Mouse (Mus musculus) kidney, postnatal 10 days (tissue): Measurements from ENCODE around the gene Stk35.

Experiments used
- DNase-seq: peaks from one replicate; pipeline ENCODE4 v3.0.0; 2021; ENCODE audit warnings: mixed read lengths

Gene Stk35

DNA sequence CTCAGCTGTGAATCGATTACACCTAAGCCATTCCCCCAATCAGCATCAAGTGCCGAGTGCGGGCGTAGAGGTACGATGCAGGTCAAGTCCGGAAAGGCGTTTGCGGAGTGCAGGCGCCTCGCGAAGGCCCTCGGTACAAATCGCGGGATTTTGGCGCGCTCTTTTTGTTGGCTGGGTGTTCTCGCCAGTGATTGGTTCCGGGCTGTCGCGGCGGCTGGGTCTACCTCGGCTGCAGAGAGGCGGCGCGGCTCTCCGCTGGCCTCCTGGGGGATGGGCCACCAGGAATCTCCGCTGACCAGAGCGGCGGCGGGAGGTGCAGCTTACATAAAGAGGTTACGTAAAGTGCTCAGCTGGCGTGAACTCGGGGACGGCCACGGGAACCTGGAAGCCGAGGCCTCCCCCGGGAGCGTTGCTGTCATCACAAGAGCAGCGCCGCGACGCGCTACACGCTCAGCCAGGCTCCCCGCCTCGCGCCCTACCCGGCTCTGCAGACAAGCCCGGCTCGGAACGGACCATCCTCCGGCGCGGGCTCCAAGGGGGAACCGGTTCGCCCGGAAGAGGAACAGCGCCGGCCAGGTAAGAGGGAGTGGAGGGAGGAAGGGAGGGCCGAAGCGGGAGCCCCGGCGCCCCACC lies at the start of gene Stk35:
TSS of gene Stk35 (plus strand) at position 247 of the 633 bp plus-strand sequence.
- DNase-seq: peak; percentile 94

DNA sequence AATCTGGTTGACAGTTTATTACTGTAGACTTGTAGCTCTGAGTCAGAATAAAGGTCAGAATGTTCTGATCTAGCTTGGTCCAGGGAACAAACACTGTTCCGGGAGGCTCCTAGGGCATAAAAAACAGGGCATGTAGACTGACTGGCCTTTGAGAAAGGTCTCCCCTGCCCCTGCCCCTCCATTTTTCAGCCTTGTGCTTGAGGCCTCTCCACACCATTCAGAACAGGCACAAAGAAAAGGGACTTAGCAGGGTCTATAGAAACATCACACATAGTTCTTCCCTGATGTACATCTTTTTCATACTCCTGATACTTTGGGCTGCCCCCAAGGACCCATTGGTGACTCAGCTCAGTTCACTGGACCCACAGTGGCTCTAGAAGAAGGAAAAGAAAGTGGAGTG lies 18.3 kb upstream of the Stk35 start:
- DNase-seq: no peak

- DNase-seq: no peak
These were observed 3.8 kb upstream of the Stk35 start for GRCm38 (mm10) chr2:129796501-129796900.

GRCm38 (mm10) chr2:129797709-129798108 lies 2.6 kb upstream of the Stk35 start:
- DNase-seq: no peak

DNA sequence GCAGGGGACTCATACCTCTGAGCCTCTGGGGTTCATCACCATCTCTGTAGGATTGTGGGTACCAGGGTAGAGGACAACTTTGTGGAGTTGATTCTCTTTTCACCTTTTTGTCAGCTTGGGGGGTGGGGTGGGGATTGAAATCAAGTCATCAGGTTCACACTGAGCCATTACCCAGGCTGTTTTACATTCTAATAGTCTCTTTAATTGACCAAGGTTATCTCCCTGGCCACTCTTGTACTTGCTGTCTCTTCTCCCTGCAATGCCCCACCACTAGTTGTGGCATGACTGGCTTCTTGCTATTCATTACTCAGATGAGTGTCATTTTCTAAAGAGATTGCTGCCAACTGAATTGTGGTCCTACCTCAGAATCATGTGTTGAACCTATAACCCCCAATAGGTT lies 1.9 kb upstream of the Stk35 start:
- no peak for DNase-seq

DNA sequence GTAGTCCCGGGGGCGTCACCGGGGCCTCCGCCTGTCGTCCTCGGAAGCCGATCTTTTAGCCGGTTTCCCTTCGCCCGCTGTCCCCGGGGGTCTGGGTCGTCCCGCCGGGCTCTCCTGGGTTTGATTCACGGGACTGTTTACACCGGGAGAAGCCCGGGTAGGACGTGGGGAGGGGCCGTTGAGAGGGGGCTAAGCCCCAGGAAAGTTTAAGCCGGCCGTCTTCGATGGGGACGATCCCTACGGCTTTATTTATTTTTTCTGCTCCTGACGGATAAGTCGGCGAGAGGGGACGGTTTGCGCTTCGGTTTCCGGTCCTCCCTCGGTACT lies 550 bp downstream of the Stk35 start:
- DNase-seq: no peak

- peak; percentile 96 for DNase-seq
These were observed 1.1 kb downstream of the Stk35 start for GRCm38 (mm10) chr2:129801231-129802029.

GRCm38 (mm10) chr2:129805486-129805885 lies 5.2 kb downstream of the Stk35 start:
- DNase-seq: no peak

GRCm38 (mm10) chr2:129806486-129806885 lies 6.2 kb downstream of the Stk35 start:
- no peak for DNase-seq

GRCm38 (mm10) chr2:129810563-129810962 lies 10.2 kb downstream of the Stk35 start:
- DNase-seq: no peak

DNA sequence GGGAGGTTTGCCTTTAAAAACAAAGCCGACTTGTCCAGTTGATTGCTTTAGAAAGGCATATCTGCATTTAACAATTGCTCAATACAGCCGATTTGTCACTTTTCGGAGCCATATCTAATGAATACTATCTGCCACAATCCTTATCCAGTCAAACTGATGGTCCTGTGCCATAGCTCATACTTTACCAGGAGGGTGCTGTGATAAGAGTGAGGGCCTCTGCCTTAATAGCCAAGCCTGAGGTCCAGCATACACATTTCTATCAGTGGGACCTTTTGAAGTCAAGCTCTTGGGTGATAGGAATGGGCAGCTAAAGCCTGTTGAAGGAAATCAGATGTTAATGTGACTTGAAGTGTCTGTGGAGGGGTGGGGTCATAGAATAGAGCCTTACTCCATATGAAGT lies 13.7 kb downstream of the Stk35 start:
- DNase-seq: no peak

DNA sequence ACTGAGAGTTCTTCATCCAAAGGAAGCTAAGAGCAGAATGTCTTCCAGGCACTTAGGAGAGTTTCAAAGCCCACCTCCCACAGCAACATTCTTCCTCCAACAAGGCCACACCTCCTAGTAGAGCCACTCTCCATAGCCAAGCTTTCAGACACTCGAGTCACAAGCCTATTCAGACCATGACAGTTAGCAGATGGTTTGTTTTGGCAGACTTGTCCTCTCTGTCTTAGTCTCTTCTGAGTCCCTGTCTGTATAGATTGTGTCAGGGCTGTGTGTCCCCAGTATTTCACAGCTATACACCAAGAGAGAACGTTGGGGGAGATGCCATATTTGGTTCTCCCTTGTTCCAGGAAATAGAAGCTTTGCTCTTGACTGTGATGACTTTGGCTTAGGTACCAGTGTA lies 14.8 kb downstream of the Stk35 start:
- no peak for DNase-seq

GRCm38 (mm10) chr2:129817603-129818257 lies 17.4 kb downstream of the Stk35 start:
- DNase-seq: no peak

DNA sequence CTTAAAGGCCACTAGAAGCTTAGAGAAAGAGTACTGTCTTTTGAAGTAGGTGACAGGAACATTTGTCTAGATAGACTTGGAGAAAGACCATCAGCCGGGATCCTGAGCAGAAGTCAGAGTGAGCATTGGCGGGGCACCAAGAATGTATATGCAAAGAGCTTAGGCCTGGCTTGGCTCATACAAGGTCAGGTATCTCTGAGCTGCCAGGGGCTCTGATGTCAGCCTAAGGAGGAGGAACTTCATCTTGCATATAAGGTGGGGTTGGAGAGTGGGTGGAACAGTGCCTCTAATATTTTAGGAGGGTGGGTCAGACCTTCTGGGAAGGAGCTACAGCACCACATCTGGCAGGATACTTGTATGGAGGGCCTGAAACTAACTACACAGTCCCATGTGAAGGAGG lies 18.6 kb downstream of the Stk35 start:
- no peak for DNase-seq

GRCm38 (mm10) chr2:129819531-129819930 lies 19.2 kb downstream of the Stk35 start:
- DNase-seq: no peak

GRCm38 (mm10) chr2:129819951-129820350 lies 19.6 kb downstream of the Stk35 start:
- no peak for DNase-seq

DNA sequence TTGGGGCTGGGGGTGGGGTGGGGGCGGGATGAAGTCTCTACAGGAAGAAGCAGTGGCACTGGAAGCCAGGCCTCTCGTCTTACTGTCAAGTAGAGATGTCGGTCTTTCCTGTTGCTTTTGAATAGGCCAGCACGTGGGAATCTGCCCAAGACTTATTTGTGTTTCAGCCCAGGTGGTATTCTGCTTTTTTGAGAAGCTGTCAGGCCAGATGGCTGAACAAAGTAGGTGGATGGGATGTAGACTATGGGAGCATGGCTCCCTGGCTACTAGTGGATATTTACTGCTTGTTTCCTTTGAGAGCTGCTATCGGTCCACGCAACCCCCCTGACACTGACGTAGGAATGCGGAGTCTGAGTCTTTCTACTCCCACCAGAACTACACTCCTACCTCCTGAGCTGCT lies 20.7 kb downstream of the Stk35 start:
- DNase-seq: no peak

DNA sequence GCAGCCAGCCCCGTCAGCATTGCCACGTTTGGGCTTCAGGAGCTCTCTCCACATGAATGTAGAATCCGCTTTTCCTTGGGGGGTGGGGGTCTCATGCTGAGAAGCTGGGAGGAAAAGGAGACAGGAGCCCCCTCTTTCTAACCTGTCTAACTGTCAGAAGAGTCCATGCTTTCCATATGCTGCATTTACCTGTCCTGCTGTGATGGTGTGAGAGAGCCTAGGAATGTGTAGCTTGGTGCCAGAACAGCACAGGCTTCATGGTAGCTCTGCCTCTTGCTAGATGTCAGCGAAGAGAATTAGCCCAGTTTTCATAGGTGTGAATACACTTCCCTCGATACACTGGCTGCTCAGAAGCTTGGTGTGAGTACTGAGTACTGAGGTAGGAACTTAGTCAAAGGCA lies 21.3 kb downstream of the Stk35 start:
- no peak for DNase-seq

DNA sequence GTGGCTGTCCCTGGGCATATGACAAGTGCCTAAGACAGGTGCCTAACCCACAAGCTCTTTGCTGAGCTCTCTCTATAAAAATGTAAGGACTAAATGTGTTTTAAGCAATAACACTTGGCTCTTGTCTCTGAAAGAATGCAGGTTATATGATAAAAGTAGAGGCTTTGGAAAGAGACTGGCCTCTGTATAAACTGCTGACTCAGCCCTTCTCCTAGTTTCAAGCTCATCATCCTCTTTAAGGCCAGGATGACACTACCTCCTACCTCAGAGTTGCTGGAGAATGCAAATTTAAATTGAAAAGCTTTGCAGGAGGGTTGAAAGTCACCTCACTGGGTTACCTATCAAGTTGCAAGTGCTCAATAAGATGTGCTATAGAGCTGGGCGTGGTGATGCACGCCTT lies 23.0 kb downstream of the Stk35 start:
- DNase-seq: no peak

DNA sequence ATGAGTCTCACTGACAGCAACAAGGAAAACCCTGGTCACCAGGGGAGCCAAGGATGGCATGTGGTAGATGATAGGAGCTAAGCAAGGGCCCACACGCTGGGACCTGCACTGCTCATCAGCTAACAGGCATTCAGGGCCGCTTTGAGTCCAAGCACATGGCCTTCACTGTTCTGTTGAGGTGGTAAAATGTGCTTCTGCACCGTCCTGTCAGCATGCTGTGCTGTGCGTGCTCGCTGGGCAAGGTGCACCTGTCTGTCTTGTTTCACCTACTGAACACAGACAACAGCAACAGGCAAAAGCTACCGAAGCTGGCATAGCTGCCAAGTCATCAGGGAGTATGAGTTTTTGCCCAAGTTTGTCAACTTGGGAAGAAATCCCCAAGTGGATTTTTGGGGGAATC lies 23.9 kb downstream of the Stk35 start:
- peak; percentile 13 for DNase-seq

- no peak for DNase-seq
These were observed 25.8 kb downstream of the Stk35 start for GRCm38 (mm10) chr2:129826141-129826540.

GRCm38 (mm10) chr2:129832993-129833392 lies 32.7 kb downstream of the Stk35 start:
- no peak for DNase-seq

DNA sequence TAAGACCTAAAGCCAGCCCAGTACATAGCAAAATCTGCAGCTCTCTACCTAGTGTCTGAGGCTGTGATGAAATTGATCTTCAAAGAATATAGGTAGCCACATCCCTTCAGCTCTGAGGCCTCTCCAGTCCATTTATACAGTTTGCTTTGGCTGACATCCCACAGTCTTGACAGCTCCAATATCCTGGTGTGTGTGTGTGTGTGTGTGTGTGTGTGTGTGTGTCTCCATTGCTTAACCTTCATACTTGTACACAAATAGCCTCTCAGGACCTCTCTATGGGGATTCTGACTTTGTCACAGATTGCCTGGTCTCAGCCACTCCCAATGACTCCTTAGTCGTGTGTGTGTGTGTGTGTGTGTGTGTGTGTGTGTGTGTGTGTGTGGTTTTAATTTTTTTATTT lies 33.9 kb downstream of the Stk35 start:
- no peak for DNase-seq

- DNase-seq: no peak
These were observed 34.6 kb downstream of the Stk35 start for GRCm38 (mm10) chr2:129834881-129835280.
